Mouse (Mus musculus): ENCODE results near the gene Slc25a13.

- no peak for TF ChIP-seq POLR2A (IDR thresholded peaks at IDR 0.05; ENCODE audit: control insufficient read depth in 1 of 2, insufficient read depth in 1 of 2, low read depth in 1 of 2, low read length in 2 of 2, poor library complexity in 1 of 2)
- TF ChIP-seq SMC3 (IDR thresholded peaks at IDR 0.05; ENCODE audit: low read depth, low read length), result no peak
- TF ChIP-seq E2F4 (IDR thresholded peaks at IDR 0.05; ENCODE audit: borderline replicate concordance, low read depth, low read length), result no peak
- TF ChIP-seq ZC3H11A (IDR thresholded peaks at IDR 0.05; ENCODE audit: low read depth, low read length), result no peak
- TF ChIP-seq HCFC1 (IDR thresholded peaks at IDR 0.05; ENCODE audit: low read depth, low read length), result no peak
- no peak for TF ChIP-seq MYB (IDR thresholded peaks at IDR 0.05; ENCODE audit: low read depth, low read length)
- TF ChIP-seq UBTF (IDR thresholded peaks at IDR 0.05; ENCODE audit: borderline replicate concordance, insufficient read depth, low read depth, low read length), result no peak
- TF ChIP-seq CTCF (IDR thresholded peaks at IDR 0.05 in 2 of 3, conservative IDR thresholded peaks at IDR 0.05 in 1 of 3; ENCODE audit: control insufficient read depth in 1 of 3, insufficient read depth in 1 of 3, low read depth in 2 of 3, low read length in 3 of 3, poor library complexity in 1 of 3, severe bottlenecking in 1 of 3), result no peak
- TF ChIP-seq MYC (IDR thresholded peaks at IDR 0.05; ENCODE audit: low read depth, low read length), result no peak
- no peak for TF ChIP-seq MXI1 (IDR thresholded peaks at IDR 0.05; ENCODE audit: low read depth, low read length)
Observed at GRCm38 (mm10) chr6:6107419-6107966, 109.5 kb downstream of the Slc25a13 start.
